Mouse (Mus musculus) CH12.LX (cell line): ENCODE data around the gene 4930438A08Rik.

Source experiments
- CTCF ChIP-seq, 2 experiments: IDR thresholded peaks in 1 of 2; conservative IDR thresholded peaks in 1 of 2; 2 replicates each; pipeline ENCODE4 v1.5.1; 2011 to 2012; ENCODE audit warnings: low read depth in 2 of 2, low read length in 2 of 2, improper control_type of control experiment in 1 of 2, inconsistent platforms in 1 of 2, mild to moderate bottlenecking in 1 of 2, moderate library complexity in 1 of 2
- E2F4 ChIP-seq: IDR thresholded peaks from 2 replicates; pipeline ENCODE4 v1.6.1; 2011; ENCODE audit warnings: low read depth, low read length, improper control_type of control experiment; ENCODE audit not compliant: insufficient replicate concordance
- HCFC1 ChIP-seq: IDR thresholded peaks from 2 replicates; pipeline ENCODE4 v1.6.1; 2012; ENCODE audit warnings: low read depth, mild to moderate bottlenecking, inconsistent platforms, low read length, improper control_type of control experiment
- JUND ChIP-seq: conservative IDR thresholded peaks from 2 replicates; pipeline ENCODE4 v1.6.1; 2011; ENCODE audit warnings: low read depth, low read length, improper control_type of control experiment
- MAX ChIP-seq: IDR thresholded peaks from 2 replicates; pipeline ENCODE4 v1.6.1; 2011; ENCODE audit warnings: low read length, improper control_type of control experiment
- MAZ ChIP-seq: IDR thresholded peaks from 2 replicates; pipeline ENCODE4 v1.6.1; 2012; ENCODE audit warnings: low read depth, mild to moderate bottlenecking, inconsistent platforms, low read length, improper control_type of control experiment, moderate library complexity
- NELFE ChIP-seq: IDR thresholded peaks from 2 replicates; pipeline ENCODE4 v1.6.1; 2011; ENCODE audit warnings: low read depth, low read length, improper control_type of control experiment
- NRF1 ChIP-seq: IDR thresholded peaks from 2 replicates; pipeline ENCODE4 v1.6.1; 2014; ENCODE audit warnings: low read depth, mild to moderate bottlenecking, inconsistent platforms, low read length, improper control_type of control experiment, moderate library complexity
- POLR2A ChIP-seq: IDR thresholded peaks from 2 replicates; pipeline ENCODE4 v1.6.1; 2011; ENCODE audit warnings: low read depth, mild to moderate bottlenecking, improper control_type of control experiment, low read length
- RCOR1 ChIP-seq: conservative IDR thresholded peaks from 2 replicates; pipeline ENCODE4 v1.6.1; 2012; ENCODE audit warnings: low read depth, mild to moderate bottlenecking, inconsistent platforms, low read length, improper control_type of control experiment
- TBP ChIP-seq: conservative IDR thresholded peaks from 2 replicates; pipeline ENCODE4 v1.6.1; 2011; ENCODE audit warnings: low read depth, low read length, improper control_type of control experiment

DNA sequence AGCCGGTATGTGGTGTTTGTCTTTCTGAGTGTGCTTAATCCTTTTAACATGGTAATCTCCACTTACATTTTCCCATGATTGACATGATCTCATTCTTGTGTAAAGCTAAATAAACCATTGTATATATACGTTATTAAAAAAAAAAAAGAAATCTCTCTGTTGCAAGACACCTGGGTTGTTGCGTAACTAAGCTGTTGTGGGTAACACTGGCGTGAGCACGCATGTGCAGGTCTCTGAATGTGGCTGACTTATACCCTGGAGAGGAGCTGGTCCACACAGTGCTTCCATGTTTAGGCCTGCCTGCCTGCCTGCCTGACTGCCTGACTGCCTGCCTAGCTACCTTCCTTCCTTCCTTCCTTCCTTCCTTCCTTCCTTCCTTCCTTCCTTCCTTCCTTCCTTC lies 24.0 kb upstream of the 4930438A08Rik start:
- no peak for TF ChIP-seq MAX
- no peak for TF ChIP-seq JUND
- TF ChIP-seq HCFC1 = no peak
- TF ChIP-seq CTCF (conservative IDR thresholded peaks at IDR 0.05 in 1 of 2, IDR thresholded peaks at IDR 0.05 in 1 of 2; ENCODE audit: low read depth in 2 of 2, low read length in 2 of 2) = no peak
- TF ChIP-seq NELFE = no peak
- no peak for TF ChIP-seq TBP
- no peak for TF ChIP-seq NRF1
- TF ChIP-seq RCOR1 = no peak
- no peak for TF ChIP-seq POLR2A
- no peak for TF ChIP-seq E2F4
- TF ChIP-seq MAZ = no peak
